Mouse (Mus musculus) intestine, embryonic 16.5 days (tissue): ENCODE results near the gene Polr2g. TPM values are rescaled to one million over a fixed set of nuclear protein-coding genes. Genes with fewer than 3 reads are reported as not detected.
A peak's percentile ranks its signal among the peaks of the same experiment; 100 is the strongest.

ENCODE experiments used
- ATAC-seq: fragments of 200-750 bp; cut with Nextera tagmentation; 2 replicates; pipeline ENCODE4 v1.8.0; 2017; ENCODE audit warnings: moderate TSS enrichment, moderate library complexity
- H3K27ac ChIP-seq: fragments of 300-500 bp; sonication (generic); 2 replicates; pipeline ENCODE4 v1.5.1; 2014; ENCODE audit warnings: mild to moderate bottlenecking, low read length
- H3K27me3 ChIP-seq: fragments of 300-500 bp; sonication (generic); replicated peaks from 2 replicates; pipeline ENCODE4 v1.6.1; 2014; ENCODE audit warnings: low read length, control low read depth, mixed read lengths; ENCODE audit not compliant: control insufficient read depth, insufficient read depth
- H3K36me3 ChIP-seq: fragments of 300-500 bp; sonication (generic); 2 replicates; pipeline ENCODE4 v1.6.1; 2014; ENCODE audit warnings: low read length, control low read depth; ENCODE audit not compliant: control insufficient read depth, insufficient read depth
- H3K4me1 ChIP-seq: fragments of 300-500 bp; sonication (generic); 2 replicates; pipeline ENCODE4 v1.6.1; 2014; ENCODE audit warnings: low read length, control low read depth, mixed read lengths; ENCODE audit not compliant: control insufficient read depth, insufficient read depth
- H3K4me2 ChIP-seq: fragments of 300-500 bp; sonication (generic); 2 replicates; pipeline ENCODE4 v1.6.1; 2014; ENCODE audit warnings: low read depth, low read length, control low read depth
- H3K4me3 ChIP-seq: fragments of 300-500 bp; sonication (generic); 2 replicates; pipeline ENCODE4 v1.5.1; 2014; ENCODE audit warnings: mild to moderate bottlenecking, low read length
- H3K9ac ChIP-seq: fragments of 300-500 bp; sonication (generic); 2 replicates; pipeline ENCODE4 v1.6.1; 2014; ENCODE audit warnings: low read depth, low read length
- H3K9me3 ChIP-seq: fragments of 300-500 bp; sonication (generic); 2 replicates; pipeline ENCODE4 v1.6.1; 2016; ENCODE audit warnings: low read length, control low read depth; ENCODE audit not compliant: control insufficient read depth
- WGBS: fragments of 180-500 bp; shearing (Covaris S2); extraction: QIAGEN DNeasy Blood & Tissue Kit; methylation state at CpG from one replicate; pipeline ENCODE4 v1.1.7; 2014; 5-methylcytosine and 5-hydroxymethylcytosine counted together
- polyA plus RNA-seq: library from polyadenylated mRNA; unstranded; fragments of >200 nt; fragmentation: Nextera tagmentation; extraction: Ambion mirVana; gene quantifications from 2 replicates; pipeline ENCODE4 v1.2.1, GENCODE M21; 2015

Polr2g gene
- polyA plus RNA-seq, 1 experiment from 2014 or later = 138 TPM

GRCm38 (mm10) chr19:8770567-8771270 is 27.7 kb downstream of the Polr2g start, which contains the start of gene Tmem223:
Gene Tmem223, plus strand, starts transcription at chr19:8770996.
- ATAC-seq = peak; percentile 51
- peak within 1 kb of the TSS; percentile 85 for H3K4me3 ChIP-seq
- H3K27me3 ChIP-seq = no peaks in the 10 kb centered on the region
- H3K4me1 ChIP-seq = peaks cover 20% of the 10 kb centered on the region
- 12% methylated on average over 29 of the region's 29 CpGs for WGBS
- H3K4me2 ChIP-seq = peak within 1 kb of the TSS; percentile 77
- peak within 1 kb of the TSS; percentile 89 for H3K27ac ChIP-seq
- no peaks in the 10 kb centered on the region for H3K9me3 ChIP-seq
- H3K9ac ChIP-seq = peak within 1 kb of the TSS; percentile 97
- peaks cover 20% of the 10 kb centered on the region for H3K36me3 ChIP-seq

- no peaks in the 10 kb centered on the region for H3K9me3 ChIP-seq
- H3K9ac ChIP-seq = no peak overlapping the region
- no peak overlapping the region for H3K4me3 ChIP-seq
- H3K27ac ChIP-seq = no peak overlapping the region
- H3K4me2 ChIP-seq = no peak overlapping the region
- peaks cover 37% of the 10 kb centered on the region for H3K36me3 ChIP-seq
- ATAC-seq = no peak
- WGBS = 94% methylated on average over 9 of the region's 9 CpGs
- H3K27me3 ChIP-seq = no peaks in the 10 kb centered on the region
- H3K4me1 ChIP-seq = no peaks in the 10 kb centered on the region
Measured at GRCm38 (mm10) chr19:8765562-8765961, 32.8 kb downstream of the Polr2g start.

- ATAC-seq = no peak
- WGBS = 92% methylated on average over 4 of the region's 4 CpGs
- no peaks in the 10 kb centered on the region for H3K27me3 ChIP-seq
- H3K27ac ChIP-seq = no peak overlapping the region
- peaks cover 37% of the 10 kb centered on the region for H3K36me3 ChIP-seq
- H3K4me1 ChIP-seq = peaks cover 8% of the 10 kb centered on the region
- H3K4me3 ChIP-seq = no peak overlapping the region
- no peak overlapping the region for H3K9ac ChIP-seq
- no peak overlapping the region for H3K4me2 ChIP-seq
- no peaks in the 10 kb centered on the region for H3K9me3 ChIP-seq
Measured at GRCm38 (mm10) chr19:8763276-8763675, 35.1 kb downstream of the Polr2g start.

GRCm38 (mm10) chr19:8760757-8761156 is 37.6 kb downstream of the Polr2g start:
- no peaks in the 10 kb centered on the region for H3K9me3 ChIP-seq
- peaks cover 22% of the 10 kb centered on the region for H3K36me3 ChIP-seq
- ATAC-seq = no peak
- WGBS = 91% methylated on average over 2 of the region's 2 CpGs
- peaks cover 15% of the 10 kb centered on the region for H3K4me1 ChIP-seq
- no peak overlapping the region for H3K4me3 ChIP-seq
- no peaks in the 10 kb centered on the region for H3K27me3 ChIP-seq
- H3K27ac ChIP-seq = no peak overlapping the region
- H3K9ac ChIP-seq = no peak overlapping the region
- no peak overlapping the region for H3K4me2 ChIP-seq

- peaks cover 9% of the 10 kb centered on the region; the same call in 1 of the 2 replicates for H3K36me3 ChIP-seq
- peaks cover 19% of the 10 kb centered on the region for H3K4me1 ChIP-seq
- WGBS = 74% methylated on average over 2 of the region's 2 CpGs
- no peak overlapping the region for H3K4me3 ChIP-seq
- H3K9ac ChIP-seq = no peak overlapping the region
- H3K27ac ChIP-seq = no peak overlapping the region
- H3K4me2 ChIP-seq = no peak overlapping the region
- no peaks in the 10 kb centered on the region for H3K9me3 ChIP-seq
- no peak for ATAC-seq
- H3K27me3 ChIP-seq = no peaks in the 10 kb centered on the region
Measured at GRCm38 (mm10) chr19:8758899-8759298, 39.5 kb downstream of the Polr2g start.

- H3K36me3 ChIP-seq = peaks cover 6% of the 10 kb centered on the region; the same call in 1 of the 2 replicates
- no peaks in the 10 kb centered on the region for H3K27me3 ChIP-seq
- H3K4me1 ChIP-seq = peaks cover 19% of the 10 kb centered on the region
- WGBS = 4% methylated on average over 14 of the region's 14 CpGs
- H3K9ac ChIP-seq = peak overlapping the region; percentile 98
- no peaks in the 10 kb centered on the region for H3K9me3 ChIP-seq
- peak overlapping the region; percentile 92 for H3K4me3 ChIP-seq
- H3K27ac ChIP-seq = peak overlapping the region; percentile 91
- peak overlapping the region; percentile 78 for H3K4me2 ChIP-seq
- ATAC-seq = peak; percentile 1; the same call in 1 of the 2 replicates
Measured at GRCm38 (mm10) chr19:8757471-8757998, 40.8 kb downstream of the Polr2g start.

GRCm38 (mm10) chr19:8756635-8757387 is 41.6 kb downstream of the Polr2g start, which contains the start of gene Nxf1:
Gene Nxf1, plus strand, starts transcription at chr19:8757073.
- peaks cover 19% of the 10 kb centered on the region for H3K4me1 ChIP-seq
- no peaks in the 10 kb centered on the region for H3K9me3 ChIP-seq
- ATAC-seq = peak; percentile 95
- H3K36me3 ChIP-seq = 0 out of 2 replicates have a peak, but pooled peaks cover 8% of the 10 kb centered on the region
- under 1% methylated on average over 75 of the region's 75 CpGs for WGBS
- peak within 1 kb of the TSS; percentile 78 for H3K4me2 ChIP-seq
- H3K27me3 ChIP-seq = no peaks in the 10 kb centered on the region
- H3K27ac ChIP-seq = peak within 1 kb of the TSS; percentile 92
- H3K9ac ChIP-seq = peak within 1 kb of the TSS; percentile 98
- H3K4me3 ChIP-seq = peak within 1 kb of the TSS; percentile 92

GRCm38 (mm10) chr19:8755652-8756051 is 42.7 kb downstream of the Polr2g start:
- Histone ChIP-seq H3K36me3 (peaks cover 14% of the 10 kb centered on the region; the same call in 1 of the 2 replicates), H3K27me3 (no peaks in the 10 kb centered on the region), H3K4me2 (peak overlapping the region; percentile 48), H3K9ac (no peak overlapping the region), H3K9me3 (no peaks in the 10 kb centered on the region), H3K4me1 (peaks cover 19% of the 10 kb centered on the region), H3K27ac (no peak overlapping the region; the same call in 1 of the 2 replicates), H3K4me3 (no peak overlapping the region)
- 60% methylated on average over 3 of the region's 3 CpGs for WGBS
- no peak for ATAC-seq

GRCm38 (mm10) chr19:8747368-8747767 is 51.0 kb downstream of the Polr2g start:
- Histone ChIP-seq H3K27ac (no peak overlapping the region), H3K4me2 (no peak overlapping the region), H3K4me1 (peaks cover 8% of the 10 kb centered on the region; the same call in 1 of the 2 replicates), H3K36me3 (peaks cover 34% of the 10 kb centered on the region), H3K9me3 (no peaks in the 10 kb centered on the region), H3K9ac (no peak overlapping the region), H3K4me3 (no peak overlapping the region), H3K27me3 (no peaks in the 10 kb centered on the region)
- ATAC-seq = no peak
- 79% methylated on average over 2 of the region's 2 CpGs for WGBS
